Mouse (Mus musculus) cerebellum, adult 2 months (tissue): Measurements from ENCODE around the gene Ube2r2.

ENCODE experiments used
- CTCF ChIP-seq: fragments of 200-500 bp; IDR thresholded peaks from 2 replicates; pipeline ENCODE4 v1.5.1; 2011; ENCODE audit warnings: low read depth, mild to moderate bottlenecking, control low read depth, low read length, moderate library complexity, borderline replicate concordance; ENCODE audit not compliant: insufficient read depth
- POLR2A ChIP-seq: fragments of 200-500 bp; IDR thresholded peaks from 2 replicates; pipeline ENCODE4 v1.6.1; 2011; ENCODE audit warnings: low read length, control low read depth, borderline replicate concordance; ENCODE audit not compliant: insufficient read depth

GRCm38 (mm10) chr4:41129406-41129805 is 6.1 kb upstream of the Ube2r2 start:
- peak; percentile 87 for TF ChIP-seq CTCF
- TF ChIP-seq POLR2A = no peak
